Mouse (Mus musculus) kidney, embryonic 15.5 days (tissue): Measurements from ENCODE around the gene Creb3l2. TPM values are rescaled to one million over a fixed set of nuclear protein-coding genes. Genes with fewer than 3 reads are reported as not detected.
"Not testable (repeated sequence)": the region's sequence is repeated elsewhere in the genome, so short reads cannot be mapped to it uniquely, and the experiment has no call there.

Source experiments
- ATAC-seq: fragments of 200-750 bp; cut with Nextera tagmentation; replicated peaks from 2 replicates; pipeline ENCODE4 v1.8.0; 2017; ENCODE audit warnings: moderate TSS enrichment; ENCODE audit not compliant: low FRiP score
- H3K27ac ChIP-seq: fragments of 300-500 bp; sonication (generic); 2 replicates; pipeline ENCODE4 v1.5.1; 2015; ENCODE audit warnings: mild to moderate bottlenecking, inconsistent platforms
- H3K27me3 ChIP-seq: fragments of 300-500 bp; sonication (generic); 2 replicates; pipeline ENCODE4 v1.6.1; 2015; ENCODE audit warnings: inconsistent platforms
- H3K36me3 ChIP-seq: fragments of 300-500 bp; sonication (generic); 2 replicates; pipeline ENCODE4 v1.6.1; 2015; ENCODE audit warnings: inconsistent platforms
- H3K4me1 ChIP-seq: fragments of 300-500 bp; sonication (generic); 2 replicates; pipeline ENCODE4 v1.6.1; 2015; ENCODE audit warnings: inconsistent platforms
- H3K4me2 ChIP-seq: fragments of 300-500 bp; sonication (generic); 2 replicates; pipeline ENCODE4 v1.6.1; 2015; ENCODE audit warnings: moderate library complexity, mild to moderate bottlenecking, inconsistent platforms
- H3K4me3 ChIP-seq: fragments of 300-500 bp; sonication (generic); replicated peaks from 2 replicates; pipeline ENCODE4 v1.5.1; 2015; ENCODE audit warnings: mild to moderate bottlenecking, inconsistent platforms
- H3K9ac ChIP-seq: fragments of 300-500 bp; sonication (generic); 2 replicates; pipeline ENCODE4 v1.6.1; 2015; ENCODE audit warnings: mild to moderate bottlenecking, inconsistent platforms
- H3K9me3 ChIP-seq: fragments of 300-500 bp; sonication (generic); replicated peaks from 2 replicates; pipeline ENCODE4 v1.6.1; 2016; ENCODE audit warnings: inconsistent platforms
- WGBS: fragments of 180-500 bp; shearing (Covaris S2); methylation state at CpG from one replicate; pipeline ENCODE4 v1.1.7; 2015; ENCODE audit warnings: mixed read lengths; 5-methylcytosine and 5-hydroxymethylcytosine counted together
- polyA plus RNA-seq: library from polyadenylated mRNA; unstranded; fragments of >200 nt; fragmentation: Nextera tagmentation; extraction: Ambion mirVana; gene quantifications from 2 replicates; pipeline ENCODE4 v1.2.1, GENCODE M21; 2015

The Creb3l2 gene
- polyA plus RNA-seq, 1 experiment from 2014 or later, result 31.1 TPM

- Histone ChIP-seq H3K27ac (peak overlapping the region; percentile 37), H3K4me3 (peak overlapping the region; percentile 46), H3K4me2 (peak overlapping the region; percentile 56)
- H3K27me3 ChIP-seq, H3K9ac ChIP-seq, H3K36me3 ChIP-seq, H3K9me3 ChIP-seq, H3K4me1 ChIP-seq: not testable (repeated sequence)
- WGBS, result 0% methylated on average over 6 of the region's 25 CpGs
- ATAC-seq, result peak; percentile 96
Observed at GRCm38 (mm10) chr6:37463517-37464482, 21.9 kb upstream of the Creb3l2 start.

GRCm38 (mm10) chr6:37460681-37461080 is 18.7 kb upstream of the Creb3l2 start:
- Histone ChIP-seq H3K9ac (no peak overlapping the region), H3K4me1 (0 out of 2 replicates have a peak, but pooled peaks cover 2% of the 10 kb centered on the region), H3K36me3 (no peaks in the 10 kb centered on the region), H3K4me2 (no peak overlapping the region), H3K9me3 (no peaks in the 10 kb centered on the region), H3K27me3 (no peaks in the 10 kb centered on the region), H3K4me3 (no peak overlapping the region), H3K27ac (no peak overlapping the region)
- 88% methylated on average over 6 of the region's 6 CpGs for WGBS
- no peak for ATAC-seq

- ATAC-seq, H3K36me3 ChIP-seq, H3K9ac ChIP-seq, H3K4me3 ChIP-seq, H3K4me1 ChIP-seq, H3K4me2 ChIP-seq, H3K9me3 ChIP-seq, H3K27me3 ChIP-seq, H3K27ac ChIP-seq: not testable (repeated sequence)
- WGBS, result 51% methylated on average over 9 of the region's 9 CpGs
Observed at GRCm38 (mm10) chr6:37459656-37460055, 17.7 kb upstream of the Creb3l2 start.

GRCm38 (mm10) chr6:37457990-37458655 is 16.2 kb upstream of the Creb3l2 start:
- Histone ChIP-seq H3K27me3 (no peaks in the 10 kb centered on the region), H3K9me3 (no peaks in the 10 kb centered on the region), H3K36me3 (no peaks in the 10 kb centered on the region), H3K4me3 (no peak overlapping the region), H3K4me1 (no peaks in the 10 kb centered on the region), H3K4me2 (no peak overlapping the region), H3K27ac (no peak overlapping the region), H3K9ac (no peak overlapping the region)
- 0 out of 2 replicates have a peak, but pooled peaks have one; percentile 4 for ATAC-seq
- WGBS, result 41% methylated on average over 10 of the region's 10 CpGs

DNA sequence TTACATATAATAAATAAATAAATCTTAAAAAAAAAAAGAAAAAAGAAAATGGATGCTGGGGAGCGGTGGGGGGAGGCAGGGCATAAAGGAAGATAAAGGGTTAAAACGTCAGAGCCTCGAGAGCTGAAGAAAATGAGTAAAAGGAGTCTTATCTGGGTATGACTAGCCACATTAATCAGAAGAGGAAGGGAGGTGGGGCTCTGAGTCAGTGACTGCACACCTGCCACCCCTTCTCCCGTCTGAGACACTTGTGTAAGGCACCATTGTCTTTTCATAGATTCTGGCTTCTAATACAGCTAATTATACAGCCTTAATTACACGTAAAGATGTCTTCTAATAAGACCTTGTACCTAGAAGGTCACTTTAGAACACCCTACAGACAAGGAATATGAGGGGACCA is 13.6 kb upstream of the Creb3l2 start:
- Histone ChIP-seq H3K9me3 (no peaks in the 10 kb centered on the region), H3K27ac (no peak overlapping the region), H3K4me2 (no peak overlapping the region), H3K36me3 (no peaks in the 10 kb centered on the region), H3K4me1 (no peaks in the 10 kb centered on the region), H3K27me3 (no peaks in the 10 kb centered on the region), H3K9ac (no peak overlapping the region), H3K4me3 (no peak overlapping the region)
- no peak for ATAC-seq
- WGBS, result 68% methylated on average over 5 of the region's 5 CpGs

- no peaks in the 10 kb centered on the region for H3K36me3 ChIP-seq
- no peak overlapping the region for H3K27ac ChIP-seq
- no peak for ATAC-seq
- no peak overlapping the region for H3K4me3 ChIP-seq
- 53% methylated on average over 4 of the region's 4 CpGs for WGBS
- H3K9me3 ChIP-seq, result no peaks in the 10 kb centered on the region
- H3K27me3 ChIP-seq, result no peaks in the 10 kb centered on the region
- no peak overlapping the region for H3K4me2 ChIP-seq
- H3K4me1 ChIP-seq, result no peaks in the 10 kb centered on the region
- H3K9ac ChIP-seq, result no peak overlapping the region
Observed at GRCm38 (mm10) chr6:37453047-37453446, 11.1 kb upstream of the Creb3l2 start.

DNA sequence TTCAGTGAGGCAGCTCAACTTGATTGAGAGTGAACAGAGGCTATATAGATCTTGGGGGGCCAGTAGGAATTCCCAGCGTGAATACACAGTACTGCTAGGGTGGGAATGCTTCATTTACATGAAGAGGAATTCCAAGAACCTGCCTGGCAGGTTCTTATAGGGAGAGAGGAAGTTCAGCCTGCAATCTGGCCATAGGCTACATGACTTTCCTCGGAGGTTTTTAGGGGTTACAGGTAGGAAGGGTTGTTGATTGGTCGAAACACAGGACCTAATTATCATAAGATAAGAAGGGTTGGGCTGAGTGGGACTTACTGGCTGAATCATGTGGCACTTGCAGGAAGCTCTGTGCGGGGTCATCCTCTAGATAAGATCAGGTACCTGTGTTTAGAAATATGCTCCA is 9.7 kb upstream of the Creb3l2 start:
- H3K27ac ChIP-seq, result no peak overlapping the region
- H3K9me3 ChIP-seq, result no peaks in the 10 kb centered on the region
- no peaks in the 10 kb centered on the region for H3K27me3 ChIP-seq
- no peak overlapping the region for H3K4me2 ChIP-seq
- 65% methylated on average over 4 of the region's 4 CpGs for WGBS
- H3K4me1 ChIP-seq, result no peaks in the 10 kb centered on the region
- ATAC-seq, result no peak
- H3K9ac ChIP-seq, result no peak overlapping the region
- H3K4me3 ChIP-seq, result no peak overlapping the region
- H3K36me3 ChIP-seq, result no peaks in the 10 kb centered on the region

DNA sequence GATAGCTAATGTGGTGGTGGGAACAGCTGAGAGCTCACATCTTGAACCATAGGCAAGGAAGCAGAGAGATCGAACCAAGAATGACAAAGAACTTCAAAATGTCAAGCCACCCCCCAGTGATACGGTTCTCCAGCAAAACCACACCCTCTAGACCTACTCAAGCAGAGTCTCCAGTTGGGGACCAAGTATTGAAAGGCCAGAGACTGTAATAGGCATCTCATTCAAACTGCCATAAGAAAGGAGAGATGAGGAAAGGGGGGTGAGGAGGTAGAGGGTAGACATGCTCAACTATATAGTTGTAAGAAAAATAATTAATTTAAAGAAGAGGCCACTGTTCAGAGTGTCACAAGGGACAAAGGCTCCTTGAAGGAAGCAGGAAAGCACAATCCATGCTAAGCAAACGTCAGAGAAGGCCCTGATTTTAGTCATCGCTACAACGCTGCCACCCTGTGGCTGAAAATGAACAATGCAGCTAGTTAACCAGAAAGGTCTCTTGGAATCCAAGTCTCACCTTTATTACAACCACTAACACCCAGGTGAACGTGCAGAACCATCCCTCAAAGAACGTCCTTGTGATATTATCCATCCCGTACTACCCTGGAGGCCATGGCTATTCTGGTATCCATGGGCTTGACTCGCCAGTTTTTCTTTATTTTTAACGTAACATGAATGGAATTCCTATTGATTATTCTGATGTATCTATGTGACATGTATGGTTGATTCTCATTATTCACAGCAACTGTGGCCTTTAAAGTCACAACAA is 5.9 kb upstream of the Creb3l2 start:
- Histone ChIP-seq H3K4me3 (no peak overlapping the region), H3K9ac (no peak overlapping the region), H3K4me1 (peaks cover 3% of the 10 kb centered on the region), H3K27me3 (no peaks in the 10 kb centered on the region), H3K9me3 (no peaks in the 10 kb centered on the region), H3K27ac (no peak overlapping the region), H3K4me2 (no peak overlapping the region), H3K36me3 (no peaks in the 10 kb centered on the region)
- ATAC-seq, result 0 out of 2 replicates have a peak, but pooled peaks have one; percentile 44
- WGBS, result 26% methylated on average over 10 of the region's 10 CpGs

DNA sequence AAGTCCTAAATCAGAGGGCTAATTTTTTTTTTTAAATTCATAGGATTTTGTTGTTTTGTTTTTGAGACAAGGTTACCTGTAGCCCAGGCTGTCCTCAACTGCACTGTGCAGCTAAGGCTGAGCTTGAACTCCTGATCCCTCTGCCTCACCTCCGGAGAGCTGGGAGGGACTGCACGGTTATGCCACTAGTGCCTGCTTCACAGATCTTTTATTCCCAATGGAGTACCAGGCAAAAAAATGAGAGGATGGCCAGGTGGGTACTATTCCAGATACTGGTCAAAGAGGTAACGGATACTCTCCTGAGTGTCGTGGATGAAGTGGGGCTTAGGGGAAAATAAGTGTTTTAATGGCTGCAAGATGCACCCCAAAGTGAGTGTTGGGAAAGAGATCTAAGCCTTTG is 835 bp upstream of the Creb3l2 start:
- peaks cover 10% of the 10 kb centered on the region; the same call in 1 of the 2 replicates for H3K36me3 ChIP-seq
- H3K27me3 ChIP-seq, result no peaks in the 10 kb centered on the region
- peak overlapping the region; percentile 81 for H3K27ac ChIP-seq
- WGBS, result 45% methylated on average over 4 of the region's 4 CpGs
- ATAC-seq, result no peak
- no peaks in the 10 kb centered on the region for H3K9me3 ChIP-seq
- peak overlapping the region; percentile 57 for H3K4me2 ChIP-seq
- H3K4me1 ChIP-seq, result peaks cover 32% of the 10 kb centered on the region
- H3K4me3 ChIP-seq, result peak overlapping the region; percentile 49
- H3K9ac ChIP-seq, result peak overlapping the region; percentile 41

DNA sequence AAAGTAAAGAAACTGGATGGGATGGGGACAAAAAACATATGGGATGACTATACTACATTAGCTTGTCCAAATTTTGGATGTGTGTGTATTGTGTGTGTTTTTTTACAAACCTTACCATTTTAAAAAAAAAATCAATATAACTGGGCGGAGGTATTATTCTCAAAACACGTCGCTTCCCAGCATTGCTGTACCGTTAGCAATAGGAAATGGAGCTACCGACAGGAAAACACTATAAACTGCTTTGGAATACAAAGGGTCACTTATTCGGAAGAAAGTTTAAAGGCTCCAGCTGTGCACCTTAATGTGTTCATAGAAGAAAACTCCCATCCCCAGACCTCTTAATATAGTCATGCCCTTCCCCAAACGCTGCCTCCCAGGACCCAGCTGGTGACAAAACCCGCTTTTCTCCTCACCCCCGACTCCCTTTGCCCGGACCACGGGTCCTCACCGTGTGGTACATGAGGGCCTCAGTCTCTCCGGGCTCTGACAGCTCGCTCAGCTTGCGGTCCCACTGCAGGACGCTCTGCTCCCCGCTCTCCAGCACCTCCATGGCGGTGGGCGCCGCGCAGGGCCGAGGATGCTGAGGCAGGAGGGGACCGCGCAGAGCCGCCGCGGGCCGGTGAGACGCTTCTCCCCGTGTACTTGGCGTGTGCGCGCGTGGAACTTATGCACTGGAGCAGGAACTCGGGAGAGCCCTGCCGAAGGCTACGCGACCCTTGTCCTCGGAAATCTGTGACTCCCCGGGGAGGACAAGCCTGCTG is 515 bp downstream of the Creb3l2 start:
- peak; percentile 70 for ATAC-seq
- no peaks in the 10 kb centered on the region for H3K9me3 ChIP-seq
- H3K36me3 ChIP-seq, result peaks cover 17% of the 10 kb centered on the region; the same call in 1 of the 2 replicates
- peaks cover 42% of the 10 kb centered on the region for H3K4me1 ChIP-seq
- peak overlapping the region; percentile 93 for H3K27ac ChIP-seq
- no peaks in the 10 kb centered on the region for H3K27me3 ChIP-seq
- peak overlapping the region; percentile 85 for H3K9ac ChIP-seq
- peak overlapping the region; percentile 84 for H3K4me3 ChIP-seq
- peak overlapping the region; percentile 80 for H3K4me2 ChIP-seq
- under 1% methylated on average over 40 of the region's 40 CpGs for WGBS
